8 mouse cellular contexts compared by ENCODE assay signal in the genomic region with DNA sequence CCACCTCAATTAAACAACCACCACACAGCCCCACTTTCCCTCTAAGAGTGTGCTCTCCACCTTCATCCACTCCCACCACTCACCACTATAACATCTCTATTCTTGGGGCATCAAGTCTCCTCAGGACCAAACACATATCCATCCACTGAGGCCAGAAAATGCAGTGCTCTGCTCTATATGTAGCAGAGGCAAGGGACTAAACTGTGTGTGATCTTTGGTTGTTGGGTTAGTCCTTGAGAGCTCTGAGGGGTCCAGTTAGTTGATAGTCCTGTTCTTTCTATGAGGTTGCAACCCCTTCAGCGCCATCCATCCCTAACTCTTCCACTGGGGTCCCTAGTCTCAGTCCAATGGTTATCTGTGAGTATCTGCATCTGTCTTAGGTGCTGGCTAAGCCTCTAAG. TPM values are rescaled to one million over a fixed set of nuclear protein-coding genes. Genes with fewer than 3 reads are reported as not detected.
DNase-seq lines count a peak whose midpoint lies in the region; ATAC-seq lines count a peak whose summit lies in the region.

No protein-coding gene starts in this region.

- ATAC-seq in hindbrain, embryonic 12.5 days (ENCODE audit: low FRiP score): peak; percentile 76
- ATAC-seq in stomach, embryonic 15.5 days (ENCODE audit: insufficient read depth, low FRiP score, low read depth): peak; percentile 77

- H3K27me3 ChIP-seq in hindbrain, embryonic 12.5 days: no peaks in the 10 kb centered on the region
- no peaks in the 10 kb centered on the region for H3K27me3 ChIP-seq in stomach, embryonic 15.5 days (replicated peaks)

- H3K9me3 ChIP-seq in hindbrain, embryonic 12.5 days (replicated peaks): no peaks in the 10 kb centered on the region
- H3K9me3 ChIP-seq in stomach, embryonic 15.5 days: no peaks in the 10 kb centered on the region

- no peaks in the 10 kb centered on the region for H3K4me1 ChIP-seq in hindbrain, embryonic 12.5 days
- no peaks in the 10 kb centered on the region for H3K4me1 ChIP-seq in stomach, embryonic 15.5 days

- no peak overlapping the region for H3K4me3 ChIP-seq in hindbrain, embryonic 12.5 days
- no peak overlapping the region for H3K4me3 ChIP-seq in stomach, embryonic 15.5 days (replicated peaks)

- peak; percentile 2 to 3 for DNase-seq in cerebellum, postnatal 14 days
- DNase-seq in cerebellum, adult 9-11 months: no peak
- peak; percentile 3 for DNase-seq in thymus, postnatal 0 days (ENCODE audit: low spot score)
- no peak for DNase-seq in thymus, postnatal 14 days
- DNase-seq in lung, postnatal 14 days: peak; percentile 1
- no peak for DNase-seq in cerebellum, adult 8-10 months

- H3K36me3 ChIP-seq in hindbrain, embryonic 12.5 days: no peaks in the 10 kb centered on the region
- H3K36me3 ChIP-seq in stomach, embryonic 15.5 days: no peaks in the 10 kb centered on the region

- no peak overlapping the region for H3K9ac ChIP-seq in hindbrain, embryonic 12.5 days
- H3K9ac ChIP-seq in stomach, embryonic 15.5 days: no peak overlapping the region

- H3K27ac ChIP-seq in hindbrain, embryonic 12.5 days: no peak overlapping the region
- H3K27ac ChIP-seq in stomach, embryonic 15.5 days: no peak overlapping the region

- 72% methylated on average over 1 of the region's 1 CpGs for WGBS in hindbrain, embryonic 12.5 days
- WGBS in stomach, embryonic 15.5 days: 63% methylated on average over 1 of the region's 1 CpGs

- H3K4me2 ChIP-seq in hindbrain, embryonic 12.5 days (replicated peaks): no peak overlapping the region
- H3K4me2 ChIP-seq in stomach, embryonic 15.5 days: no peak overlapping the region

RNA-seq across cellular contexts. Expression of gene 4931408C20Rik, which starts 0.7 kb away (rescaled TPM):
- 0.09 and 0.19 TPM in 2 replicates for polyA plus RNA-seq in thymus, postnatal 0 days (2015; fragmentation: Nextera tagmentation; extraction: Ambion mirVana)
- not detected in 2 replicates for polyA plus RNA-seq in hindbrain, embryonic 12.5 days (2016; fragmentation: Nextera tagmentation; extraction: Ambion mirVana)
- not detected in 2 replicates for polyA plus RNA-seq in stomach, embryonic 15.5 days (2015; fragmentation: Nextera tagmentation; extraction: Ambion mirVana)

Comparison
In these comparisons a context has a peak if more than half of its experiments do, and no peak if none do; other contexts are left out.
1. DNase-seq: peak in cerebellum, postnatal 14 days (2 of 2), thymus, postnatal 0 days (single experiment) and lung, postnatal 14 days (single experiment); none in cerebellum, adult 9-11 months (single experiment), thymus, postnatal 14 days (single experiment) and cerebellum, adult 8-10 months (single experiment).